Mouse (Mus musculus): Measurements from ENCODE around the gene Clcn5. TPM values are rescaled to one million over a fixed set of nuclear protein-coding genes. Genes with fewer than 3 reads are reported as not detected.
A peak's percentile ranks its signal among the peaks of the same experiment; 100 is the strongest.

Gene Clcn5
- polyA plus RNA-seq, 1 experiment from 2014 or later: 13.3 TPM

DNA sequence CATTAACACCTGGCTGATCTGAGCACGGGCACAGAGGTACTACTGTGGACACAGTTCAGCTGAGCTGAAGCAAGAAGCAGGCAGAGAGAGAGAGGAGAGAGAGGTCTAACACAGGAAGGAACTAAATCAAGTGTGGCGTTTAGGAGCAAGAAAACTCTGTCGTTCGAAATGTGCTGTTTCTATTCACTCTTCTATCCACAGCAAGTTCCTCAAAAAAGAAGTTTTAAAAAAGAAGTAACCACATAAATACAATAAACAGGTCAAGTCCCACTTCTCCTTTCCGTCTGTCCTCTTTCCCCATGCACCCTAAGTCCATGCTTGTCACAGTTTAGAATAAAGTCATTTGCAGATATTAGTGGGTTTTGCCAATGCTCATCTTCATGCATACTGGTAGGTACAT is 150.4 kb downstream of the Clcn5 start:
- Histone ChIP-seq H3K4me1 (replicated peaks; ENCODE audit: control insufficient read depth, insufficient read depth, low read length) (no peaks in the 10 kb centered on the region), H3K9ac (no peak overlapping the region), H3K4me2 (replicated peaks) (no peak overlapping the region), H3K36me3 (replicated peaks; ENCODE audit: control insufficient read depth, insufficient read depth) (peaks cover 23% of the 10 kb centered on the region), H3K27me3 (ENCODE audit: control insufficient read depth, insufficient read depth, low read length) (no peaks in the 10 kb centered on the region), H3K9me3 (ENCODE audit: control insufficient read depth, low read length) (no peaks in the 10 kb centered on the region), H3K4me3 (replicated peaks; ENCODE audit: low read length) (no peak overlapping the region), H3K27ac (no peak overlapping the region)
- ATAC-seq (ENCODE audit: low FRiP score) (no peak), DNase-seq (ENCODE audit: low spot score) (no peak)
- WGBS: 88% methylated on average over 5 of the region's 5 CpGs

DNA sequence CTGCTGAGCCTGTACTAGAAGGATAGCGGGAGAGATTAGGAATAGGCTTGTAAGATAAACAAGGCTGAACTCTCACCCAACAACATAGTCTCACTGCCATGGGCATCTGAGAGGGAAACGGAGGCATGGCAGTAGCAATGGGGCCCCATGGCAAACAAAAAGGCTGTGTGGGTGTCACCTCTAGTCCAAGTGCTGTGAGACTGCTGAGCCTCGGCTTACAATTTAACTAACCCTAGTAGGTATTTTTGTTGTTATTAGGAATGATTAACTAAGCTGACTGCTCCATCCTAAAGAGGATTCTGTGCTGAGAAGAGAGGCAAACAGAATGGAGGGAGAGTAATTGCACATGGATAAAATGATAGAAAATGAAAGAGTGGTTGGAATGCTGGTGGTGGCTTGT is 161.2 kb downstream of the Clcn5 start:
- Histone ChIP-seq H3K27ac (no peak overlapping the region), H3K4me1 (replicated peaks; ENCODE audit: control insufficient read depth, insufficient read depth, low read length) (no peaks in the 10 kb centered on the region), H3K36me3 (replicated peaks; ENCODE audit: control insufficient read depth, insufficient read depth) (peaks cover 18% of the 10 kb centered on the region), H3K9me3 (ENCODE audit: control insufficient read depth, low read length) (no peaks in the 10 kb centered on the region), H3K27me3 (ENCODE audit: control insufficient read depth, insufficient read depth, low read length) (no peaks in the 10 kb centered on the region), H3K4me2 (replicated peaks) (no peak overlapping the region), H3K4me3 (replicated peaks; ENCODE audit: low read length) (no peak overlapping the region), H3K9ac (no peak overlapping the region)
- ATAC-seq (ENCODE audit: low FRiP score) (no peak), DNase-seq (ENCODE audit: low spot score) (no peak)
- WGBS: 65% methylated on average over 3 of the region's 3 CpGs

DNA sequence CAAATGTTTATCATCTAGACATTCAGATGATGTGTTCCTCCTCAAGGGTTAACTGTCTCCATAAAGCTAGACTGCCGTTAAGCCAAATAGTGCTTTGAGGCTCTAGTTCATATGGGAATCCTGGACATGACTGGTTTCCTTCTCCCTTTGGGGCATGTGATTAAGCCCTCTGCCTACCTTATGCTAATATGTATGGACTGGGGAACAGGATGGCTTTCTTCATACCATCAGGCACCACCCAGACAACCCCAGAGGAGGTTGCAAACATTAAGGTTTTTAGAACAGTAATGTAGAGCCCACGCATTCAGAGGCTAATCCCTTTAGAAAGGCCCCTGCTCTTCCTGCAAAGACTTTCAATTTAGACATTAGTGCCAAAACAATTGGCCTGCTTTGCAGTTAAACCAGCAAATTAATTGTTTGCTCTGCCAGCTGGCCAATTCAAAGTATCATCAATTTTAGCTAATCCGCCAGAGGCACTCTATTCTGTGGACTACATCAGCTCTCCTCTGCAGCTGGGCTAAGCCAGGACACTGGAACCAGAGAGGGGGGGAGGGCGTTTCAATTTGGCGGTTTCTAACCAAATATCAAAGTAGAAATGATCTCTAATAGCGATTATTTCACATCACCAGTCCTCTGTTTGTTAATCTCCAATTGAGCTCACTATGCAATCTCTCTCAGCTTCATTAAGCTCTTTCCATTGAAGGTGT is 163.0 kb downstream of the Clcn5 start:
- no peak overlapping the region for H3K9ac ChIP-seq
- no peak overlapping the region for H3K4me3 ChIP-seq (replicated peaks; ENCODE audit: low read length)
- peaks cover 9% of the 10 kb centered on the region for H3K36me3 ChIP-seq (replicated peaks; ENCODE audit: control insufficient read depth, insufficient read depth)
- H3K27me3 ChIP-seq (ENCODE audit: control insufficient read depth, insufficient read depth, low read length): no peaks in the 10 kb centered on the region
- no peaks in the 10 kb centered on the region for H3K4me1 ChIP-seq (replicated peaks; ENCODE audit: control insufficient read depth, insufficient read depth, low read length)
- no peak for ATAC-seq (ENCODE audit: low FRiP score)
- DNase-seq (ENCODE audit: low spot score): no peak
- no peaks in the 10 kb centered on the region for H3K9me3 ChIP-seq (ENCODE audit: control insufficient read depth, low read length)
- no peak overlapping the region for H3K27ac ChIP-seq
- no peak overlapping the region for H3K4me2 ChIP-seq (replicated peaks)
- WGBS: 61% methylated on average over 6 of the region's 6 CpGs

DNA sequence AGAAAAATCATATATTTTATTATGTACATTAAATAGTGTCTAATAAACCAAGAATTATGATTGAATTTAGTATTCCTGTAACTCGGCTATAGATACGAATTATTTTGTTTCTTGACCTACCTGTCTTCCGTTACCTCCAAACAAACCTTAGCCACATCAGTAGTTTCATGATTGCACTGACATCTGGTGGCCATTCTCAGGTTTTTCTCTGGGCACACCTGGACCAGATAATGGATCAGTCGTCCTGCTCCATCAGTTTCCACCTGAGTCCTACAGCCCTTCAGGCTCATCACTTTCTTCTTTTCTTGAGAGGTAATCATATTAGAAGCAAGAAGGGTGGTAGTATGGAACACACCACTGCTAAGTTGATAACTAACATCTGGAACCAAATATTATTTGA is 169.0 kb downstream of the Clcn5 start:
- Histone ChIP-seq H3K9me3 (ENCODE audit: control insufficient read depth, low read length) (no peaks in the 10 kb centered on the region), H3K36me3 (replicated peaks; ENCODE audit: control insufficient read depth, insufficient read depth) (no peaks in the 10 kb centered on the region), H3K9ac (no peak overlapping the region), H3K27ac (no peak overlapping the region), H3K27me3 (ENCODE audit: control insufficient read depth, insufficient read depth, low read length) (no peaks in the 10 kb centered on the region), H3K4me1 (replicated peaks; ENCODE audit: control insufficient read depth, insufficient read depth, low read length) (no peaks in the 10 kb centered on the region), H3K4me2 (replicated peaks) (no peak overlapping the region), H3K4me3 (replicated peaks; ENCODE audit: low read length) (no peak overlapping the region)
- 82% methylated on average over 4 of the region's 4 CpGs for WGBS
- ATAC-seq (ENCODE audit: low FRiP score): no peak
- no peak for DNase-seq (ENCODE audit: low spot score)

DNA sequence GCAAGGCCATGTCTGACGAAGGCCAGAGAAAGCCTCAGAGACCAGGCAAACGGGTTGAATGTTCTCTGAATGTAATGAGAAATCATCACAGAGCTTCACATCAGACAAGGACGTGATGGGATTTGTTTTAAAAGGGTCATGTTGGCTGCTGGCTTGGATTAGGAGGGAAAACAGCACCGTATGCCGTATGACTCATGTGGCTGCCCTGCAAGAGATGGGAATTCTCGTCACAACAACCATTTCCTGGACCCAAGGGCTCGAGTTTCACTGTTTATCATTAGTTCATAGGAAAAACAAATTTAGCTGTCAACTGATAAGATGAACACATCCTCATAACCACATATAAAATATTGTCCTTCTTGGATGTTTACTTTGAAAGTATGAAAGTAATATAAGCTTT is 173.0 kb downstream of the Clcn5 start:
- no peaks in the 10 kb centered on the region for H3K4me1 ChIP-seq (replicated peaks; ENCODE audit: control insufficient read depth, insufficient read depth, low read length)
- H3K9ac ChIP-seq: no peak overlapping the region
- 75% methylated on average over 7 of the region's 7 CpGs for WGBS
- H3K36me3 ChIP-seq (replicated peaks; ENCODE audit: control insufficient read depth, insufficient read depth): no peaks in the 10 kb centered on the region
- no peaks in the 10 kb centered on the region for H3K9me3 ChIP-seq (ENCODE audit: control insufficient read depth, low read length)
- H3K27ac ChIP-seq: no peak overlapping the region
- ATAC-seq (ENCODE audit: low FRiP score) (no peak), DNase-seq (ENCODE audit: low spot score) (no peak)
- no peak overlapping the region for H3K4me2 ChIP-seq (replicated peaks)
- no peak overlapping the region for H3K4me3 ChIP-seq (replicated peaks; ENCODE audit: low read length)
- H3K27me3 ChIP-seq (ENCODE audit: control insufficient read depth, insufficient read depth, low read length): no peaks in the 10 kb centered on the region

DNA sequence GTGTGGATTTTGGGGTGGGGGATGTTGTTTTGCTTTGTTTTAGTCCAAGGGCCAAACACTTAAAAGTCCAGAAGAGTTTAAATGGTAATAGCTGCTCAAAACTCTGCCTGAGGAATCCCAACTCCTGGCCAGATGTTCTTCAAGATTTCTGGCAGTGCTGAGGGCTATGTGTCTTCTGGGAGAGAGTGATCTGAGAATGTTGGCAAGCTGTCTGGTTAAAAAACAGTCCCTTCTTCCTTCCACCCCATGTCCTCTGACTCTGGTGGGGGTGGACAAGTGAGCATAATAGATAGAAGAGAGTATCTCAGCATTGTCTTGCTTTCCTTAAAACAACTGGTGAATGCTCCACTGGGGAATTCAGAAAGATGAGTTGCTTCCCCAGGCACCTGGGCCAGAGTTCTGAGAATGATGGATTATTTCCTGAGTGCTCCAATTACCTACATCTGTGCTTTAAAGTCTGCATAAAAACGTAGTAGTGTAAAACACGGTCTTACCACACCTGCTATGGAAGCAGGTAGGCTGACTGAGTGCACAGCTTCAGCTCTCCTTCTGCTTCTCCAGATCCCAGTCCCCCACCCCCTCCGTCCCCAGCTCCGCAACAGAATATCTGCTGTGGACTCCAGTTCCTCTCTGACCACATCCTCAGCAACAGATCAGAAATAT is 197.4 kb downstream of the Clcn5 start:
- DNase-seq (ENCODE audit: low spot score) (no peak), ATAC-seq (ENCODE audit: low FRiP score) (no peak)
- 79% methylated on average over 4 of the region's 4 CpGs for WGBS
- no peaks in the 10 kb centered on the region for H3K4me1 ChIP-seq (replicated peaks; ENCODE audit: control insufficient read depth, insufficient read depth, low read length)
- no peaks in the 10 kb centered on the region for H3K36me3 ChIP-seq (replicated peaks; ENCODE audit: control insufficient read depth, insufficient read depth)
- H3K27ac ChIP-seq: no peak overlapping the region
- H3K9ac ChIP-seq: no peak overlapping the region
- H3K9me3 ChIP-seq (ENCODE audit: control insufficient read depth, low read length): no peaks in the 10 kb centered on the region
- H3K27me3 ChIP-seq (ENCODE audit: control insufficient read depth, insufficient read depth, low read length): no peaks in the 10 kb centered on the region
- H3K4me2 ChIP-seq (replicated peaks): no peak overlapping the region
- H3K4me3 ChIP-seq (replicated peaks; ENCODE audit: low read length): no peak overlapping the region

DNA sequence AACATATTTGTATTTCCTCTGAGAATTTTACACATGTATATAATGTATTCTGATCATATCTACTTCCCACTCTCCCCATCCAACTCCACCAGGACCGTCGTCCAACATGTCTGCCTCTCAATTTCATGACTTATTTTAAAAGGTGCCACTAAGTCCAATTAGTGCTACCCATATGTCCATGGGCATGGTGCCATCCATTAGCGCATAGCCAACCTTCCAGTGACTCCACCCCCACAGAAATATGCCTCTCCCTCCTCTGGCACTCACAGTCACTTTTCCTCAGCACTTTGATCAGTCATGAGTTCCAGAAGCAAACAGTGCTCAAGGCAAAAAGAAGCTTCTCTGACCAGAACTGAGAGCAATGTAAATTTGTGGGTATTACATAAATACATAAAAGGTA is 204.3 kb downstream of the Clcn5 start:
- H3K4me2 ChIP-seq (replicated peaks): no peak overlapping the region
- ATAC-seq (ENCODE audit: low FRiP score): no peak
- H3K27me3 ChIP-seq (ENCODE audit: control insufficient read depth, insufficient read depth, low read length): no peaks in the 10 kb centered on the region
- H3K4me3 ChIP-seq (replicated peaks; ENCODE audit: low read length): no peak overlapping the region
- H3K4me1 ChIP-seq (replicated peaks; ENCODE audit: control insufficient read depth, insufficient read depth, low read length): no peaks in the 10 kb centered on the region
- no peak overlapping the region for H3K9ac ChIP-seq
- 77% methylated on average over 3 of the region's 3 CpGs for WGBS
- DNase-seq (ENCODE audit: low spot score): no peak
- no peak overlapping the region for H3K27ac ChIP-seq
- H3K9me3 ChIP-seq (ENCODE audit: control insufficient read depth, low read length): no peaks in the 10 kb centered on the region
- no peaks in the 10 kb centered on the region for H3K36me3 ChIP-seq (replicated peaks; ENCODE audit: control insufficient read depth, insufficient read depth)

MicroRNAs encoded within 50 kb of the gene (microRNA counts, 519-probe panel; counts per million panel counts)
- microRNA mmu-miR-188-3p (not detected), microRNA mmu-miR-188-5p (5,135 counts per million, percentile 58 among the panel's probes with 10 or more counts), microRNA mmu-miR-362-3p (3,282 counts per million, percentile 16 among the panel's probes with 10 or more counts), microRNA mmu-miR-362-5p (not detected), microRNA mmu-miR-500 (5,453 counts per million, percentile 67 among the panel's probes with 10 or more counts), microRNA mmu-miR-501-3p (not detected), microRNA mmu-miR-501-5p (not detected), microRNA mmu-miR-532-3p (3,907 counts per million, percentile 26 among the panel's probes with 10 or more counts), microRNA mmu-miR-532-5p (4,256 counts per million, percentile 35 among the panel's probes with 10 or more counts)

Small RNA genes within 50 kb of the gene (microRNA-seq; reads per million reads assigned to microRNA genes)
- gene Mir188 (1,200 reads per million, percentile 79 among the genes with 10 or more reads in this experiment), gene Mir362 (75.7 reads per million, percentile 49 among the genes with 10 or more reads in this experiment), gene Mir500 (195 reads per million, percentile 59 among the genes with 10 or more reads in this experiment), gene Mir501 (457 reads per million, percentile 71 among the genes with 10 or more reads in this experiment), gene Mir532 (939 reads per million, percentile 77 among the genes with 10 or more reads in this experiment)

Other genes with a start within 250 kb of the Clcn5 start
- 0.95 and 1.0 TPM in 2 replicates for gene Usp27x, start 56.5 kb upstream of the Clcn5 start, polyA plus RNA-seq (2014; fragmentation: Nextera tagmentation; extraction: Ambion mirVana)